Mouse (Mus musculus): ENCODE measurements around the gene 0610040J01Rik.

DNA sequence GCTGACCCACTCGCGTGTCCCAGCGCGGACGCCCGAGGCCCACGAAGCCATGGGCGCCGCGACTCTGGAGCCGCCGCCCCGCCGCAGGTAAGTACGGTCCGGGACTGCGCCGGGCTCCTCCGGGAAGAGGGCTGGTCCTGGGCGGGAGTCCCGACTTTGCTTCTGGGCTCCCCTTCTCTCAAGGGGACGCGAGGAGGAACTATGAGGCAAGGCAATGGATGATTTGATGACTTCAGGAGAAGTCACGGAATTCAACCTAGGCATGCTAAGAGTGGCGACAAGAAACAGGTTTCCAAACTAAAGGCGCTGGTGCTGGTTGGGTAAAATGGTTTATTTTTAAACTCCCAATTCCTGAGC is 324 bp downstream of the 0610040J01Rik start:
- TF ChIP-seq GATA1 (IDR thresholded peaks at IDR 0.05; ENCODE audit: borderline replicate concordance, low read length) (no peak), FLI1 (IDR thresholded peaks at IDR 0.05; ENCODE audit: low read length) (no peak)

Data from megakaryocyte, embryonic 14.5 days (primary cell).